Mouse (Mus musculus) intestine, embryonic 14.5 days (tissue): ENCODE results near the gene Hdac9. TPM values are rescaled to one million over a fixed set of nuclear protein-coding genes. Genes with fewer than 3 reads are reported as not detected.

Source experiments
- ATAC-seq: fragments of 200-750 bp; cut with Nextera tagmentation; replicated peaks from 2 replicates; pipeline ENCODE4 v1.8.0; 2017; ENCODE audit warnings: low read depth, moderate number of reproducible peaks, moderate TSS enrichment, moderate library complexity; ENCODE audit not compliant: low FRiP score, low TSS enrichment
- DNase-seq: peaks from one replicate; pipeline ENCODE4 v3.0.0-alpha.2; 2018; ENCODE audit warnings: low spot score
- H3K27ac ChIP-seq: fragments of 300-500 bp; sonication (generic); 2 replicates; pipeline ENCODE4 v1.5.1; 2014; ENCODE audit warnings: low read depth, mild to moderate bottlenecking, control low read depth
- H3K27me3 ChIP-seq: fragments of 300-500 bp; sonication (generic); replicated peaks from 2 replicates; pipeline ENCODE4 v1.6.1; 2014; ENCODE audit warnings: low read length, control low read depth; ENCODE audit not compliant: control insufficient read depth, insufficient read depth
- H3K36me3 ChIP-seq: fragments of 300-500 bp; sonication (generic); 2 replicates; pipeline ENCODE4 v1.6.1; 2014; ENCODE audit warnings: low read length, control low read depth; ENCODE audit not compliant: control insufficient read depth, insufficient read depth
- H3K4me1 ChIP-seq: fragments of 300-500 bp; sonication (generic); replicated peaks from 2 replicates; pipeline ENCODE4 v1.6.1; 2014; ENCODE audit warnings: low read length, control low read depth, mixed read lengths; ENCODE audit not compliant: control insufficient read depth, insufficient read depth
- H3K4me2 ChIP-seq: fragments of 300-500 bp; sonication (generic); 2 replicates; pipeline ENCODE4 v1.6.1; 2014; ENCODE audit warnings: low read length
- H3K4me3 ChIP-seq: fragments of 300-500 bp; sonication (generic); 2 replicates; pipeline ENCODE4 v1.5.1; 2014; ENCODE audit warnings: low read depth, low read length, control low read depth, mixed read lengths
- H3K9ac ChIP-seq: fragments of 300-500 bp; sonication (generic); 2 replicates; pipeline ENCODE4 v1.6.1; 2014; ENCODE audit warnings: mild to moderate bottlenecking, low read length
- H3K9me3 ChIP-seq: fragments of 300-500 bp; sonication (generic); 2 replicates; pipeline ENCODE4 v1.6.1; 2016; ENCODE audit warnings: low read length, control low read depth; ENCODE audit not compliant: control insufficient read depth
- WGBS: fragments of 180-500 bp; shearing (Covaris S2); extraction: QIAGEN DNeasy Blood & Tissue Kit; methylation state at CpG from one replicate; pipeline ENCODE4 v1.1.7; 2014; 5-methylcytosine and 5-hydroxymethylcytosine counted together
- polyA plus RNA-seq: library from polyadenylated mRNA; unstranded; fragments of >200 nt; fragmentation: Nextera tagmentation; extraction: Ambion mirVana; gene quantifications from 2 replicates; pipeline ENCODE4 v1.2.1, GENCODE M21; 2014

Hdac9 gene
- polyA plus RNA-seq, 1 experiment from 2014 or later = 4.7 TPM

DNA sequence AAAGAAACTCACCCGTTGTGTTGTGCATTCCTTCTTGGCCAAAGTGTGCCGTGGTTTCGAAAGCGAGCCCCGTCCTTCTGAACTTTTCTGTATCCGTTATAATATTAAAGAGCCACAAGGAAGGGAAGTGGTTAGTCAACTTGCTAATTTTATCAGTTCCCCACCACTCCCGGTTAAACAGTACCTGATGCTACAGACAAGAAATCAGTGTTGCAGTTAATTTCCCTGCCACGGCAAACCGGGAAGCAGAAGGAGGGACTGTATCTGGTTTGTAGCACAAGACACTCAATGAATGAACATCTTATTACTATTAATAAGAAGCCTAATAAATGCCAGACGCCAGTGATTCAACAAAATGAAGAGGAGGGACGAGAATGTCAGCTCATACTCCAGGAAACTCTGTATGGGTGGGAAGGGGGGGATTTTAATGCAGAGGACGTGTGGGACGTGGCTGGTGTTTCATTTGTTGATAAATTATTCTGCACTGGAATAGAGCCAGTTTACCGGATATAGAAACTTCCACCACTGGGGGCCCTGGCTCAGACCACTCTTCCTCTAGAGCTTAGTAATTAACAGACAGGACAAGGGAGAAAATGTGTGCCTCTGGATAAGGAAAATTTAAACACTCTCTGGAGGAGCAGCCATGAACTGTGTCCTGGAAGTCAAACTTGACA is 202.5 kb downstream of the Hdac9 start:
- no peak for DNase-seq
- Histone ChIP-seq H3K4me1 (peaks cover 6% of the 10 kb centered on the region; the same call in 1 of the 2 replicates), H3K36me3 (no peaks in the 10 kb centered on the region), H3K9ac (no peak overlapping the region), H3K4me3 (peak overlapping the region; percentile 11; the same call in 1 of the 2 replicates), H3K27ac (0 out of 2 replicates have a peak overlapping the region, but pooled peaks have one; percentile 16), H3K4me2 (peak overlapping the region; percentile 25), H3K27me3 (no peaks in the 10 kb centered on the region), H3K9me3 (no peaks in the 10 kb centered on the region)
- ATAC-seq = no peak
- 44% methylated on average over 14 of the region's 14 CpGs for WGBS

DNA sequence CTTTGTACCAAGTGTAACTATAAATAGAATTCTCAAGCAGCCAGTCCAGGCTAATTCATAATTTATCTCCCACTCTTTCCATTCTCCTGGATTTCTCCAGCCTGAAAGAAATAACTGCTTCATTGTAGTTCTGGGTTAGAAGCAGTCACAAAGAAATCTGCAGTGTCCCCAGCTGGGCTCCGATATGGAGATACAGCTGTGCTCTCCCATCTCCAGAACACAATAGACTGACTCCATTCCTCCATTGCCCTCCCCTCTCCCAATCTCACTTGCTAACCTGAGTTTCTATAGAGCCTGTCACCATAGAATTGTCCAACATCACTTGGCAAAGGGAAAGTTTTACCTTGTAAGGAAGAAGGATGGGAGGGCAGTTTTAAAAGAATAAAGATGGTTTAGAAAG is 218.9 kb downstream of the Hdac9 start:
- Histone ChIP-seq H3K27me3 (no peaks in the 10 kb centered on the region), H3K4me1 (0 out of 2 replicates have a peak, but pooled peaks cover 3% of the 10 kb centered on the region), H3K27ac (no peak overlapping the region), H3K4me2 (no peak overlapping the region), H3K9ac (no peak overlapping the region), H3K36me3 (no peaks in the 10 kb centered on the region), H3K9me3 (no peaks in the 10 kb centered on the region), H3K4me3 (no peak overlapping the region)
- ATAC-seq (no peak), DNase-seq (no peak)
- 57% methylated on average over 1 of the region's 1 CpGs for WGBS

DNA sequence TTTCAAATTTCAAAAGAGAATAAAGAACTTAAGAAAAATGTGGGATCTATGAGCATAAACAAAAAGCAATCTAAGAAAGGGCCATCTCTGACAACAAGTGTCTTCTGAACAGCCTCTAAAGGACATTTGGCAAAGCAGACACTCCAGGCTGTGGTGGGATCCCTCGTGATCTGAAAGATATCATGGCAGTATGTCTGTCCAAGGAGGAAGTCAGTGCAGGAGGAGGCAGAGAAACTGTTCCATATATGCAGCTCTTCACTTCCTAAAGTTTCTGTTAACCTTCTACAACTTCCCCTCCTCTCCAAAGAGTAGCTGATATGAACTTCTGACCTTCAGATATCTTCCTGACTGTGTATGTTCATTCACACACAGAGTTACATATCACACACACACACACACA is 220.2 kb downstream of the Hdac9 start:
- ATAC-seq = no peak

GRCm38 (mm10) chr12:34688941-34689340 is 228.0 kb downstream of the Hdac9 start:
- no peaks in the 10 kb centered on the region for H3K27me3 ChIP-seq

More for the DNA sequence above, 220.2 kb downstream of the Hdac9 start:
- WGBS = 53% methylated on average over 1 of the region's 1 CpGs
- Histone ChIP-seq H3K4me3 (no peak overlapping the region), H3K9me3 (no peaks in the 10 kb centered on the region), H3K9ac (no peak overlapping the region), H3K27me3 (no peaks in the 10 kb centered on the region), H3K4me2 (no peak overlapping the region), H3K4me1 (0 out of 2 replicates have a peak, but pooled peaks cover 3% of the 10 kb centered on the region), H3K36me3 (no peaks in the 10 kb centered on the region), H3K27ac (no peak overlapping the region)
- DNase-seq = no peak

GRCm38 (mm10) chr12:34683375-34683774 is 233.5 kb downstream of the Hdac9 start:
- no peaks in the 10 kb centered on the region for H3K36me3 ChIP-seq
- DNase-seq (no peak), ATAC-seq (no peak)
- H3K4me3 ChIP-seq = no peak overlapping the region
- no peak overlapping the region for H3K4me2 ChIP-seq
- no peaks in the 10 kb centered on the region for H3K4me1 ChIP-seq
- H3K9ac ChIP-seq = no peak overlapping the region
- no peaks in the 10 kb centered on the region for H3K9me3 ChIP-seq
- H3K27me3 ChIP-seq = no peaks in the 10 kb centered on the region
- H3K27ac ChIP-seq = no peak overlapping the region
- 80% methylated on average over 4 of the region's 4 CpGs for WGBS

More at GRCm38 (mm10) chr12:34688941-34689340, 228.0 kb downstream of the Hdac9 start:
- ATAC-seq (no peak), DNase-seq (no peak)
- no peaks in the 10 kb centered on the region for H3K36me3 ChIP-seq
- H3K27ac ChIP-seq = no peak overlapping the region
- no peak overlapping the region for H3K9ac ChIP-seq
- no peaks in the 10 kb centered on the region for H3K9me3 ChIP-seq
- H3K4me1 ChIP-seq = no peaks in the 10 kb centered on the region
- 69% methylated on average over 4 of the region's 4 CpGs for WGBS
- no peak overlapping the region for H3K4me2 ChIP-seq
- H3K4me3 ChIP-seq = no peak overlapping the region

- ATAC-seq (no peak), DNase-seq (no peak)
- no peak overlapping the region for H3K4me3 ChIP-seq
- no peak overlapping the region for H3K27ac ChIP-seq
- 92% methylated on average over 3 of the region's 3 CpGs for WGBS
- no peak overlapping the region for H3K9ac ChIP-seq
- H3K4me2 ChIP-seq = no peak overlapping the region
- H3K27me3 ChIP-seq = no peaks in the 10 kb centered on the region
- H3K9me3 ChIP-seq = no peaks in the 10 kb centered on the region
- no peaks in the 10 kb centered on the region for H3K4me1 ChIP-seq
- no peaks in the 10 kb centered on the region for H3K36me3 ChIP-seq
Observed at GRCm38 (mm10) chr12:34682657-34683056, 234.2 kb downstream of the Hdac9 start.

GRCm38 (mm10) chr12:34680576-34680975 is 236.3 kb downstream of the Hdac9 start:
- H3K36me3 ChIP-seq = no peaks in the 10 kb centered on the region
- H3K9ac ChIP-seq = no peak overlapping the region
- H3K4me2 ChIP-seq = no peak overlapping the region
- DNase-seq (no peak), ATAC-seq (no peak)
- H3K4me1 ChIP-seq = no peaks in the 10 kb centered on the region
- H3K4me3 ChIP-seq = no peak overlapping the region
- no peaks in the 10 kb centered on the region for H3K27me3 ChIP-seq
- H3K27ac ChIP-seq = no peak overlapping the region
- 62% methylated on average over 5 of the region's 5 CpGs for WGBS
- no peaks in the 10 kb centered on the region for H3K9me3 ChIP-seq

GRCm38 (mm10) chr12:34677110-34677509 is 239.8 kb downstream of the Hdac9 start:
- H3K9ac ChIP-seq = no peak overlapping the region
- no peaks in the 10 kb centered on the region for H3K36me3 ChIP-seq
- no peak overlapping the region for H3K27ac ChIP-seq
- no peaks in the 10 kb centered on the region for H3K27me3 ChIP-seq
- no peak overlapping the region for H3K4me3 ChIP-seq
- ATAC-seq = no peak
- no peaks in the 10 kb centered on the region for H3K9me3 ChIP-seq
- no peaks in the 10 kb centered on the region for H3K4me1 ChIP-seq
- WGBS = 88% methylated on average over 6 of the region's 6 CpGs
- no peak for DNase-seq
- no peak overlapping the region for H3K4me2 ChIP-seq

DNA sequence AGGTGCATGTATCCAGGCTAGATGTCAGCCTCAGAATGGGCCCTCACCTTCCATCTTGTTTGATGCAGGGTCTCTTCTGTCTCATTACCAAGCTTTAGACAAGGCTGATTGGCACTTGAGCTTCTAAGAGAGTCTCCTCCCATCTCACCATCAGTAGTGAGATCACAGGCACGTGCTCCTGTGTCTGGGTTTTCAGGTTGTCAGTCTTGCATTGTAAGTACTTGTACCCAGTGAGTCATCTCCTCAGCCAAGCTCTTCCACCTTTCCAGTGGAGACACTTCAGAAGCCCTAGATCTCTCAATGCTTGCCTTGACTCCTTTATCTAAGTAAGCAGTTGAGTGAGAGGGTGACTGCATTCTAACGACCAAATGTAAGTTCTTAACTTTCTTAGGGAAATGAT is 242.7 kb downstream of the Hdac9 start:
- Histone ChIP-seq H3K27ac (no peak overlapping the region), H3K4me3 (no peak overlapping the region), H3K9me3 (no peaks in the 10 kb centered on the region), H3K9ac (no peak overlapping the region), H3K4me1 (no peaks in the 10 kb centered on the region), H3K4me2 (no peak overlapping the region), H3K36me3 (no peaks in the 10 kb centered on the region), H3K27me3 (no peaks in the 10 kb centered on the region)
- 62% methylated on average over 2 of the region's 2 CpGs for WGBS
- ATAC-seq (no peak), DNase-seq (no peak)
